Mouse (Mus musculus) myocyte (in vitro differentiated cells): ENCODE data around the gene Lpar1. TPM values are rescaled to one million over a fixed set of nuclear protein-coding genes. Genes with fewer than 3 reads are reported as not detected.

Source experiments
- H3K27me3 ChIP-seq: one replicate; pipeline ENCODE4 v1.6.1; 2011; ENCODE audit not compliant: control insufficient read depth, insufficient read depth, insufficient read length
- H3K36me3 ChIP-seq: one replicate; pipeline ENCODE4 v1.6.1; 2011; ENCODE audit not compliant: control insufficient read depth, insufficient read depth
- H3K4me2 ChIP-seq: one replicate; pipeline ENCODE4 v1.6.1; 2011; ENCODE audit warnings: low read depth, control low read depth
- H3K4me3 ChIP-seq: one replicate; pipeline ENCODE4 v1.5.1; 2011; ENCODE audit warnings: mild to moderate bottlenecking, control low read depth, moderate library complexity
- H3K79me2 ChIP-seq: one replicate; pipeline ENCODE4 v1.6.1; 2011; ENCODE audit not compliant: control insufficient read depth, insufficient read depth
- H3ac ChIP-seq: one replicate; pipeline ENCODE4 v1.6.1; 2011; ENCODE audit not compliant: control insufficient read depth, insufficient read length
- CEBPB ChIP-seq: IDR thresholded peaks from 2 replicates; pipeline ENCODE4 v1.6.1; 2011; ENCODE audit warnings: mild to moderate bottlenecking, moderate library complexity; ENCODE audit not compliant: poor library complexity, insufficient read depth, severe bottlenecking
- E2F4 ChIP-seq: IDR thresholded peaks from one replicate; pipeline ENCODE4 v1.6.1; 2011; ENCODE audit warnings: mild to moderate bottlenecking, control low read depth, moderate library complexity; ENCODE audit not compliant: insufficient read depth
- MAX ChIP-seq: IDR thresholded peaks from one replicate; pipeline ENCODE4 v1.6.1; 2011; ENCODE audit warnings: low read depth, mild to moderate bottlenecking, control low read depth
- MYOD1 ChIP-seq, 3 experiments: IDR thresholded peaks; one replicate each; pipeline ENCODE4 v1.6.1; 2011; ENCODE audit warnings: control low read depth in 2 of 3, low read depth in 2 of 3, mild to moderate bottlenecking in 2 of 3, moderate library complexity in 1 of 3; ENCODE audit not compliant: insufficient read length in 2 of 3, control insufficient read depth in 1 of 3
- MYOG ChIP-seq, 3 experiments: IDR thresholded peaks; one replicate each; pipeline ENCODE4 v1.6.1; 2011; ENCODE audit warnings: control low read depth in 2 of 3, low read depth in 2 of 3, mild to moderate bottlenecking in 2 of 3; ENCODE audit not compliant: insufficient read length in 2 of 3, control insufficient read depth in 1 of 3, insufficient read depth in 1 of 3
- POLR2A ChIP-seq: IDR thresholded peaks from one replicate; pipeline ENCODE4 v1.6.1; 2011; ENCODE audit warnings: low read depth, mild to moderate bottlenecking, control low read depth, moderate library complexity; ENCODE audit not compliant: insufficient read length
- POLR2AphosphoS2 ChIP-seq: IDR thresholded peaks from one replicate; pipeline ENCODE4 v1.6.1; 2011; ENCODE audit warnings: low read depth, control low read depth; ENCODE audit not compliant: insufficient read length
- REST ChIP-seq: IDR thresholded peaks from one replicate; pipeline ENCODE4 v1.6.1; 2011; ENCODE audit warnings: mild to moderate bottlenecking, control low read depth, moderate library complexity; ENCODE audit not compliant: insufficient read depth, insufficient read length
- SRF ChIP-seq: IDR thresholded peaks from one replicate; pipeline ENCODE4 v1.6.1; 2011; ENCODE audit warnings: low read depth; ENCODE audit not compliant: control insufficient read depth, insufficient read length
- TCF12 ChIP-seq: IDR thresholded peaks from one replicate; pipeline ENCODE4 v1.6.1; 2011; ENCODE audit warnings: mild to moderate bottlenecking, control low read depth; ENCODE audit not compliant: poor library complexity, insufficient read depth, severe bottlenecking
- TCF3 ChIP-seq: IDR thresholded peaks from one replicate; pipeline ENCODE4 v1.6.1; 2011; ENCODE audit warnings: low read depth, control low read depth; ENCODE audit not compliant: insufficient read length
- USF1 ChIP-seq: IDR thresholded peaks from one replicate; pipeline ENCODE4 v1.6.1; 2011; ENCODE audit warnings: low read depth, mild to moderate bottlenecking, control low read depth, moderate library complexity
- polyA plus RNA-seq: library from polyadenylated mRNA; unstranded; fragments of >200 nt; fragmentation: generic; extraction: Trizol; gene quantifications from one replicate; pipeline ENCODE4 v1.2.1, GENCODE M21; 2012; ENCODE audit warnings: missing spikeins

Gene Lpar1
- polyA plus RNA-seq, 1 experiment, result 14.1 TPM

- no peak overlapping the region for H3ac ChIP-seq
These were observed 37.5 kb downstream of the Lpar1 start for GRCm38 (mm10) chr4:58516221-58516620.

GRCm38 (mm10) chr4:58511554-58511953, 42.1 kb downstream of the Lpar1 start:
- TF ChIP-seq REST (no peak), TCF12 (no peak), USF1 (no peak)
- Histone ChIP-seq H3K27me3 (no peaks in the 10 kb centered on the region), H3K79me2 (peaks cover 15% of the 10 kb centered on the region)

More at GRCm38 (mm10) chr4:58516221-58516620, 37.5 kb downstream of the Lpar1 start:
- no peaks in the 10 kb centered on the region for H3K36me3 ChIP-seq
- no peaks in the 10 kb centered on the region for H3K27me3 ChIP-seq
- no peak overlapping the region for H3K4me2 ChIP-seq
- TF ChIP-seq USF1 (no peak), POLR2A (no peak), MAX (no peak), REST (no peak)
- no peak overlapping the region for H3K4me3 ChIP-seq
- peaks cover 6% of the 10 kb centered on the region for H3K79me2 ChIP-seq

GRCm38 (mm10) chr4:58508833-58509232, 44.9 kb downstream of the Lpar1 start:
- Histone ChIP-seq H3K36me3 (peaks cover 7% of the 10 kb centered on the region), H3K4me3 (no peak overlapping the region), H3ac (no peak overlapping the region), H3K27me3 (no peaks in the 10 kb centered on the region), H3K4me2 (no peak overlapping the region), H3K79me2 (peaks cover 22% of the 10 kb centered on the region)
- TF ChIP-seq CEBPB, result no peak

More at GRCm38 (mm10) chr4:58511554-58511953, 42.1 kb downstream of the Lpar1 start:
- Histone ChIP-seq H3ac (no peak overlapping the region), H3K4me2 (no peak overlapping the region), H3K4me3 (no peak overlapping the region), H3K36me3 (no peaks in the 10 kb centered on the region)

GRCm38 (mm10) chr4:58507536-58507935, 46.2 kb downstream of the Lpar1 start:
- Histone ChIP-seq H3K79me2 (peaks cover 22% of the 10 kb centered on the region), H3K4me3 (no peak overlapping the region), H3K27me3 (no peaks in the 10 kb centered on the region), H3K36me3 (peaks cover 15% of the 10 kb centered on the region), H3ac (no peak overlapping the region), H3K4me2 (no peak overlapping the region)
- no peak for TF ChIP-seq E2F4
- TF ChIP-seq SRF, result no peak
- TF ChIP-seq TCF3, result no peak
- no peak for TF ChIP-seq TCF12
- no peak for TF ChIP-seq MAX
- TF ChIP-seq USF1, result no peak
- no peak for TF ChIP-seq POLR2AphosphoS2
- no peak for TF ChIP-seq MYOD1 (IDR thresholded peaks at IDR 0.05; ENCODE audit: control insufficient read depth in 1 of 3, insufficient read length in 2 of 3, low read depth in 2 of 3)
- TF ChIP-seq CEBPB, result no peak
- TF ChIP-seq MYOG (IDR thresholded peaks at IDR 0.05; ENCODE audit: control insufficient read depth in 1 of 3, insufficient read depth in 1 of 3, insufficient read length in 2 of 3, low read depth in 2 of 3), result no peak
- no peak for TF ChIP-seq REST
- TF ChIP-seq POLR2A, result no peak

- Histone ChIP-seq H3K4me2 (no peak overlapping the region), H3K4me3 (no peak overlapping the region), H3K27me3 (no peaks in the 10 kb centered on the region), H3ac (no peak overlapping the region), H3K79me2 (peaks cover 22% of the 10 kb centered on the region), H3K36me3 (peaks cover 15% of the 10 kb centered on the region)
- TF ChIP-seq SRF, result no peak
- no peak for TF ChIP-seq POLR2A
These were observed 46.9 kb downstream of the Lpar1 start for GRCm38 (mm10) chr4:58506539-58507527.

- Histone ChIP-seq H3K27me3 (no peaks in the 10 kb centered on the region), H3K4me2 (no peak overlapping the region), H3K4me3 (no peak overlapping the region), H3K79me2 (peaks cover 22% of the 10 kb centered on the region), H3ac (no peak overlapping the region), H3K36me3 (peaks cover 15% of the 10 kb centered on the region)
- TF ChIP-seq TCF3 (no peak), CEBPB (no peak), MYOG (IDR thresholded peaks at IDR 0.05; ENCODE audit: control insufficient read depth in 1 of 3, insufficient read depth in 1 of 3, insufficient read length in 2 of 3, low read depth in 2 of 3) (no peak), POLR2AphosphoS2 (no peak), MAX (no peak), E2F4 (no peak), TCF12 (no peak), MYOD1 (IDR thresholded peaks at IDR 0.05; ENCODE audit: control insufficient read depth in 1 of 3, insufficient read length in 2 of 3, low read depth in 2 of 3) (no peak), USF1 (no peak), REST (no peak), POLR2A (no peak), SRF (no peak)
These were observed 49.4 kb downstream of the Lpar1 start for GRCm38 (mm10) chr4:58504250-58504649.
